Mouse (Mus musculus) heart, embryonic 11.5 days (tissue): ENCODE measurements around the gene AC124502.3. TPM values are rescaled to one million over a fixed set of nuclear protein-coding genes. Genes with fewer than 3 reads are reported as not detected.

ENCODE experiments used
- ATAC-seq: fragments of 200-750 bp; cut with Nextera tagmentation; replicated peaks from 2 replicates; pipeline ENCODE4 v1.8.0; 2017; ENCODE audit warnings: moderate library complexity; ENCODE audit not compliant: insufficient number of reproducible peaks, low FRiP score, low TSS enrichment
- H3K27ac ChIP-seq: fragments of 300-500 bp; sonication (generic); 2 replicates; pipeline ENCODE4 v1.5.1; 2014; ENCODE audit warnings: mild to moderate bottlenecking, low read depth, low read length
- H3K27me3 ChIP-seq: fragments of 300-500 bp; sonication (generic); 2 replicates; pipeline ENCODE4 v1.6.1; 2014; ENCODE audit warnings: mild to moderate bottlenecking, low read length, mixed read lengths; ENCODE audit not compliant: control insufficient read depth, insufficient read depth
- H3K36me3 ChIP-seq: fragments of 300-500 bp; sonication (generic); 2 replicates; pipeline ENCODE4 v1.6.1; 2014; ENCODE audit warnings: mild to moderate bottlenecking, low read length, moderate library complexity, mixed read lengths; ENCODE audit not compliant: control insufficient read depth, insufficient read depth
- H3K4me1 ChIP-seq: fragments of 300-500 bp; sonication (generic); 2 replicates; pipeline ENCODE4 v1.6.1; 2014; ENCODE audit warnings: low read length; ENCODE audit not compliant: control insufficient read depth, insufficient read depth
- H3K4me2 ChIP-seq: fragments of 300-500 bp; sonication (generic); 2 replicates; pipeline ENCODE4 v1.6.1; 2014; ENCODE audit warnings: mild to moderate bottlenecking, moderate library complexity
- H3K4me3 ChIP-seq: fragments of 300-500 bp; sonication (generic); 2 replicates; pipeline ENCODE4 v1.5.1; 2014; ENCODE audit warnings: low read depth, low read length
- H3K9ac ChIP-seq: fragments of 300-500 bp; sonication (generic); 2 replicates; pipeline ENCODE4 v1.6.1; 2014; ENCODE audit warnings: mild to moderate bottlenecking, low read depth, low read length, moderate library complexity
- H3K9me3 ChIP-seq: fragments of 300-500 bp; sonication (generic); replicated peaks from 2 replicates; pipeline ENCODE4 v1.6.1; 2016; ENCODE audit warnings: low read length; ENCODE audit not compliant: control insufficient read depth
- WGBS: fragments of 180-500 bp; shearing (Covaris S2); extraction: QIAGEN DNeasy Blood & Tissue Kit; methylation state at CpG from one replicate; pipeline ENCODE4 v1.1.7; 2014; ENCODE audit not compliant: insufficient replicate concordance; 5-methylcytosine and 5-hydroxymethylcytosine counted together
- polyA plus RNA-seq: library from polyadenylated mRNA; unstranded; fragments of >200 nt; fragmentation: Nextera tagmentation; extraction: Ambion mirVana; gene quantifications from 2 replicates; pipeline ENCODE4 v1.2.1, GENCODE M21; 2014

The AC124502.3 gene
- polyA plus RNA-seq, 1 experiment from 2014 or later, result 2.0 TPM

GRCm38 (mm10) chr19:5058801-5059771, 20.4 kb downstream of the AC124502.3 start:
- Histone ChIP-seq H3K9me3 (no peaks in the 10 kb centered on the region), H3K4me3 (no peak overlapping the region), H3K9ac (peak overlapping the region; percentile 49), H3K4me2 (peak overlapping the region; percentile 32), H3K4me1 (peaks cover 35% of the 10 kb centered on the region), H3K27me3 (0 out of 2 replicates have a peak, but pooled peaks cover 4% of the 10 kb centered on the region), H3K36me3 (no peaks in the 10 kb centered on the region), H3K27ac (peak overlapping the region; percentile 7)
- WGBS, result 4% methylated on average over 10 of the region's 10 CpGs
- 0 out of 2 replicates have a peak, but pooled peaks have one; percentile 14 for ATAC-seq

GRCm38 (mm10) chr19:5060365-5061330, 22.0 kb downstream of the AC124502.3 start:
- Histone ChIP-seq H3K36me3 (no peaks in the 10 kb centered on the region), H3K4me1 (peaks cover 43% of the 10 kb centered on the region), H3K9me3 (no peaks in the 10 kb centered on the region), H3K4me2 (no peak overlapping the region), H3K9ac (no peak overlapping the region), H3K27ac (peak overlapping the region; percentile 50), H3K27me3 (no peaks in the 10 kb centered on the region), H3K4me3 (no peak overlapping the region)
- no peak for ATAC-seq
- 32% methylated on average over 5 of the region's 5 CpGs for WGBS

GRCm38 (mm10) chr19:5062041-5062440, 23.4 kb downstream of the AC124502.3 start:
- H3K4me1 ChIP-seq, result peaks cover 44% of the 10 kb centered on the region
- H3K27me3 ChIP-seq, result no peaks in the 10 kb centered on the region
- no peak overlapping the region for H3K4me2 ChIP-seq
- no peak overlapping the region for H3K9ac ChIP-seq
- WGBS, result 80% methylated on average over 5 of the region's 5 CpGs
- no peaks in the 10 kb centered on the region for H3K9me3 ChIP-seq
- no peaks in the 10 kb centered on the region for H3K36me3 ChIP-seq
- no peak overlapping the region for H3K27ac ChIP-seq
- no peak for ATAC-seq
- H3K4me3 ChIP-seq, result no peak overlapping the region

- 58% methylated on average over 6 of the region's 6 CpGs for WGBS
- ATAC-seq, result no peak
- H3K9ac ChIP-seq, result no peak overlapping the region
- H3K4me1 ChIP-seq, result peaks cover 48% of the 10 kb centered on the region
- H3K9me3 ChIP-seq, result no peaks in the 10 kb centered on the region
- H3K4me3 ChIP-seq, result no peak overlapping the region
- H3K4me2 ChIP-seq, result no peak overlapping the region
- H3K27ac ChIP-seq, result no peak overlapping the region
- no peaks in the 10 kb centered on the region for H3K27me3 ChIP-seq
- H3K36me3 ChIP-seq, result no peaks in the 10 kb centered on the region
Measured at GRCm38 (mm10) chr19:5062446-5062845, 23.8 kb downstream of the AC124502.3 start.

GRCm38 (mm10) chr19:5065104-5065503, 26.4 kb downstream of the AC124502.3 start:
- Histone ChIP-seq H3K4me3 (no peak overlapping the region), H3K9ac (0 out of 2 replicates have a peak overlapping the region, but pooled peaks have one; percentile 16), H3K4me2 (no peak overlapping the region), H3K36me3 (no peaks in the 10 kb centered on the region), H3K4me1 (peaks cover 44% of the 10 kb centered on the region), H3K27me3 (peaks cover 13% of the 10 kb centered on the region), H3K9me3 (no peaks in the 10 kb centered on the region), H3K27ac (0 out of 2 replicates have a peak overlapping the region, but pooled peaks have one; percentile 35)
- ATAC-seq, result no peak
- WGBS, result 64% methylated on average over 7 of the region's 7 CpGs

- H3K4me3 ChIP-seq, result peak overlapping the region; percentile 58
- peak overlapping the region; percentile 85 for H3K27ac ChIP-seq
- peak overlapping the region; percentile 71; the same call in 1 of the 2 replicates for H3K9ac ChIP-seq
- peaks cover 13% of the 10 kb centered on the region for H3K27me3 ChIP-seq
- no peak for ATAC-seq
- WGBS, result 1% methylated on average over 15 of the region's 15 CpGs
- H3K36me3 ChIP-seq, result no peaks in the 10 kb centered on the region
- H3K4me2 ChIP-seq, result peak overlapping the region; percentile 94
- H3K4me1 ChIP-seq, result peaks cover 39% of the 10 kb centered on the region
- no peaks in the 10 kb centered on the region for H3K9me3 ChIP-seq
Measured at GRCm38 (mm10) chr19:5067040-5067799, 28.5 kb downstream of the AC124502.3 start.

GRCm38 (mm10) chr19:5067867-5068569, 29.3 kb downstream of the AC124502.3 start, which contains the start of gene Cd248:
Gene Cd248 (plus strand): TSS chr19:5068078.
- Histone ChIP-seq H3K27ac (peak within 1 kb of the TSS; percentile 85), H3K9me3 (no peaks in the 10 kb centered on the region), H3K9ac (peak within 1 kb of the TSS; percentile 71), H3K4me2 (peak within 1 kb of the TSS; percentile 94), H3K36me3 (no peaks in the 10 kb centered on the region), H3K27me3 (peaks cover 13% of the 10 kb centered on the region), H3K4me1 (peaks cover 44% of the 10 kb centered on the region), H3K4me3 (peak within 1 kb of the TSS; percentile 58)
- WGBS, result 1% methylated on average over 50 of the region's 56 CpGs
- peak; percentile 46 for ATAC-seq
